Mouse (Mus musculus): ENCODE data around the gene Churc1. TPM values are rescaled to one million over a fixed set of nuclear protein-coding genes. Genes with fewer than 3 reads are reported as not detected.

The Churc1 gene
- polyA plus RNA-seq, 1 experiment, result 105 TPM

DNA sequence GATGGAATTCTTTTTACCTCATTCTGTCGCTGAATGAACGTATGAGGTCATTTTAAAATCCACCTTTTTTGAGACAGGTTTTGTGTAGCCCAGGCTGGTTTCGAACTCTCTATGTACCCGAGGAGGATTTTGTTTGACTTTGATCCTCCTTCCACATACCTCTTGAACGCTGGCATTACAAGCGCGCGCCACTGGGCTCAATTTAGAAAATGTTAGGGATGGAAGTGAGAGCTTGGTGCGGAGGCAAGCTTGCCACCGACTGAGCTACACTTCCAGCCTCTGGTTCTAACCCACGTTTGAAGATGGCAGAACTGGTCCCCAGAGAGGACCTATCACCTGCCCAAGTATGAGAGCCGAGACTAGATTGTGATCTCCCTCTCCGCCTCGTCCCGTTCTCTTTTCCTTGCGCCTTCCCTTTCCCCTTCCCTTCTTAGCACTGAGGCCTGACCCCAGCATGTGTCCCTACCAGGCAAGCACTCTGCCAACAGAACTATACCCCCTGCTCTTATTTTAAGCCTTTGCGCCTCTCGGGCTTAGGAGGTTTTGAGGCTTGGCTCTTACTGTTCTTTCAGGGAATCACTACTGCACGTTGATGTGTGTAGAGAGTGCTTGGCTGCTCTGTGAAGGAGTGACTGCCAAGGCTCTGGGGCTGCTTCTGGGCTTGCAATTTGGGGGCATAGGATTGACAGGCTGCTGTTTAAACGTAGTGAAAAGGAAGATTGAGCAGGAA lies 728 bp downstream of the Churc1 start:
- peak overlapping the region; percentile 98 for H3K27ac ChIP-seq (ENCODE audit: insufficient read depth, low read depth, low read length)
- DNase-seq, result no peak
- no peak for TF ChIP-seq CTCF (conservative IDR thresholded peaks at IDR 0.05; ENCODE audit: insufficient read depth, insufficient read length, low read depth, low read length)
- no peak for TF ChIP-seq POLR2A (IDR thresholded peaks at IDR 0.05; ENCODE audit: low read depth, low read length)

DNA sequence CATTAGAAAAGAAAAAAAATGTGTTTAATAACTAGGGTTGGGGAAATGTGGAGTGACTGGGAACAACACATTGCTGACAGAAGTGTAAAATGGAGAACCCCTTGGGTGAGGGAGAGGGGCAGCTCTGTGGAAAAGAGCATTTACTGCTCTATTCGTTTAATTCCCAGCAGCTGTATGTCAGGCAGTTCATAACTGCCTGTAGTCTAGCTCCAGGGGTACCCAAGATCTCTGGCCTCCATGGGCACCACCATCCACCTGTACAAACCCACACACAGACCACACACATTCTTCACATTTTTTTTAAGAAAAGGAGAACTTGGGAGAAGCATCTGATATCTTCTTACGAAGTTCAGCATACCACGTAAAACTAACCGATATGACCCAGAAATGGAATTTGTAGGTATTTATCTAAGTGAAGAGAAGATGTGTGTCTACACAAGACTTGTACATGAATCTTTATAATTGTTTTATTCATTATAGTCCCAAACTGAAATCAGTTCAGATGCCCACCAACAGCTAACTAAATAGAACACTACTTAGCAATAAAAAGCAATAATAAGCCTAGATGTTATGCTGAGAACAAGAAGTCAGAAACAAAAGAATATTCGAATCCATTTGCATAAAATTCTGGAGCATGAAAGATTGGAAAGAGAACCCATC lies 5.6 kb downstream of the Churc1 start:
- Histone ChIP-seq H3K27ac (ENCODE audit: insufficient read depth, low read depth, low read length) (no peak overlapping the region), H3K27me3 (replicated peaks; ENCODE audit: control insufficient read depth, insufficient read depth, low read length) (no peaks in the 10 kb centered on the region), H3K36me3 (ENCODE audit: control insufficient read depth, insufficient read depth, low read length) (no peaks in the 10 kb centered on the region), H3K4me1 (ENCODE audit: control insufficient read depth, insufficient read depth, low read length) (peaks cover 6% of the 10 kb centered on the region; the same call in 1 of the 2 replicates), H3K4me3 (ENCODE audit: insufficient read depth, low read depth, low read length) (no peak overlapping the region)
- no peak for DNase-seq
- 91% methylated on average over 5 of the region's 5 CpGs for WGBS
- TF ChIP-seq CTCF (conservative IDR thresholded peaks at IDR 0.05; ENCODE audit: insufficient read depth, insufficient read length, low read depth, low read length) (no peak), POLR2A (IDR thresholded peaks at IDR 0.05; ENCODE audit: low read depth, low read length) (no peak)

More for the DNA sequence above, 728 bp downstream of the Churc1 start:
- peaks cover 4% of the 10 kb centered on the region; the same call in 1 of the 2 replicates for H3K4me1 ChIP-seq (ENCODE audit: control insufficient read depth, insufficient read depth, low read length)
- 36% methylated on average over 20 of the region's 20 CpGs for WGBS
- H3K27me3 ChIP-seq (replicated peaks; ENCODE audit: control insufficient read depth, insufficient read depth, low read length), result no peaks in the 10 kb centered on the region
- no peaks in the 10 kb centered on the region for H3K36me3 ChIP-seq (ENCODE audit: control insufficient read depth, insufficient read depth, low read length)
- H3K4me3 ChIP-seq (ENCODE audit: insufficient read depth, low read depth, low read length), result peak overlapping the region; percentile 96

- no peak for DNase-seq
- H3K36me3 ChIP-seq (ENCODE audit: control insufficient read depth, insufficient read depth, low read length), result no peaks in the 10 kb centered on the region
- 93% methylated on average over 5 of the region's 5 CpGs for WGBS
- H3K27ac ChIP-seq (ENCODE audit: insufficient read depth, low read depth, low read length), result no peak overlapping the region
- peaks cover 3% of the 10 kb centered on the region; the same call in 1 of the 2 replicates for H3K4me1 ChIP-seq (ENCODE audit: control insufficient read depth, insufficient read depth, low read length)
- no peak overlapping the region for H3K4me3 ChIP-seq (ENCODE audit: insufficient read depth, low read depth, low read length)
- no peak for TF ChIP-seq CTCF (conservative IDR thresholded peaks at IDR 0.05; ENCODE audit: insufficient read depth, insufficient read length, low read depth, low read length)
- TF ChIP-seq POLR2A (IDR thresholded peaks at IDR 0.05; ENCODE audit: low read depth, low read length), result no peak
- no peaks in the 10 kb centered on the region for H3K27me3 ChIP-seq (replicated peaks; ENCODE audit: control insufficient read depth, insufficient read depth, low read length)
Measured at GRCm38 (mm10) chr12:76771540-76771939, 6.2 kb downstream of the Churc1 start.

- peaks cover 3% of the 10 kb centered on the region; the same call in 1 of the 2 replicates for H3K4me1 ChIP-seq (ENCODE audit: control insufficient read depth, insufficient read depth, low read length)
- WGBS, result 68% methylated on average over 3 of the region's 3 CpGs
Measured at GRCm38 (mm10) chr12:76774652-76775051, 9.3 kb downstream of the Churc1 start.

GRCm38 (mm10) chr12:76775132-76775531 lies 9.8 kb downstream of the Churc1 start:
- no peak for DNase-seq
- WGBS, result 68% methylated on average over 4 of the region's 4 CpGs
- H3K4me1 ChIP-seq (ENCODE audit: control insufficient read depth, insufficient read depth, low read length), result peaks cover 3% of the 10 kb centered on the region; the same call in 1 of the 2 replicates
- H3K36me3 ChIP-seq (ENCODE audit: control insufficient read depth, insufficient read depth, low read length), result no peaks in the 10 kb centered on the region; the same call in 1 of the 2 replicates
- H3K27ac ChIP-seq (ENCODE audit: insufficient read depth, low read depth, low read length), result no peak overlapping the region
- no peaks in the 10 kb centered on the region for H3K27me3 ChIP-seq (replicated peaks; ENCODE audit: control insufficient read depth, insufficient read depth, low read length)
- no peak overlapping the region for H3K4me3 ChIP-seq (ENCODE audit: insufficient read depth, low read depth, low read length)
- no peak for TF ChIP-seq CTCF (conservative IDR thresholded peaks at IDR 0.05; ENCODE audit: insufficient read depth, insufficient read length, low read depth, low read length)

More at GRCm38 (mm10) chr12:76774652-76775051, 9.3 kb downstream of the Churc1 start:
- H3K27ac ChIP-seq (ENCODE audit: insufficient read depth, low read depth, low read length), result no peak overlapping the region
- no peaks in the 10 kb centered on the region for H3K27me3 ChIP-seq (replicated peaks; ENCODE audit: control insufficient read depth, insufficient read depth, low read length)
- H3K4me3 ChIP-seq (ENCODE audit: insufficient read depth, low read depth, low read length), result no peak overlapping the region
- no peak for DNase-seq
- H3K36me3 ChIP-seq (ENCODE audit: control insufficient read depth, insufficient read depth, low read length), result no peaks in the 10 kb centered on the region; the same call in 1 of the 2 replicates
- TF ChIP-seq CTCF (conservative IDR thresholded peaks at IDR 0.05; ENCODE audit: insufficient read depth, insufficient read length, low read depth, low read length), result no peak
- no peak for TF ChIP-seq POLR2A (IDR thresholded peaks at IDR 0.05; ENCODE audit: low read depth, low read length)

DNA sequence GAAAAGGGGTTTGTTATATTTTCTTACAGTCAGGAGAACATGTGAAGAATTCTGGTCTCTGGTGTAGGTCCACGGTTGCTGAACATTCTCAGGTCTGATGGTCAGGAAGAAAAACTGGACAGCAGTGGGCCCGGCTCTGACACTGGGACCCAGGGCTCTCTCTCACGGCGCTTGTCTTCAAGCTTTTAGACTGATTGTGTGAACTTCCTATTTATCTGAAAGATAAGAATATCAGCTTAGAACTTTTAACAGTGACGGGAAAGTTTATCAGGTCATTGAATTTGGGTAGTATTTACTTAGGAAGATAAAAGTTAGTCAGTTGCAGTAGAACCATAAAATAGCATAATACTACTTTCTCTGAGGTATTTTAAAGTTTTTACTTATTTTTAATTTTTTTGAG lies 11.6 kb downstream of the Churc1 start:
- no peak overlapping the region for H3K27ac ChIP-seq (ENCODE audit: insufficient read depth, low read depth, low read length)
- 94% methylated on average over 5 of the region's 5 CpGs for WGBS
- no peak for DNase-seq
- H3K4me1 ChIP-seq (ENCODE audit: control insufficient read depth, insufficient read depth, low read length), result peaks cover 3% of the 10 kb centered on the region; the same call in 1 of the 2 replicates
- peaks cover 2% of the 10 kb centered on the region for H3K36me3 ChIP-seq (ENCODE audit: control insufficient read depth, insufficient read depth, low read length)
- H3K4me3 ChIP-seq (ENCODE audit: insufficient read depth, low read depth, low read length), result no peak overlapping the region
- TF ChIP-seq CTCF (conservative IDR thresholded peaks at IDR 0.05; ENCODE audit: insufficient read depth, insufficient read length, low read depth, low read length), result no peak
- TF ChIP-seq POLR2A (IDR thresholded peaks at IDR 0.05; ENCODE audit: low read depth, low read length), result no peak
- no peaks in the 10 kb centered on the region for H3K27me3 ChIP-seq (replicated peaks; ENCODE audit: control insufficient read depth, insufficient read depth, low read length)

DNA sequence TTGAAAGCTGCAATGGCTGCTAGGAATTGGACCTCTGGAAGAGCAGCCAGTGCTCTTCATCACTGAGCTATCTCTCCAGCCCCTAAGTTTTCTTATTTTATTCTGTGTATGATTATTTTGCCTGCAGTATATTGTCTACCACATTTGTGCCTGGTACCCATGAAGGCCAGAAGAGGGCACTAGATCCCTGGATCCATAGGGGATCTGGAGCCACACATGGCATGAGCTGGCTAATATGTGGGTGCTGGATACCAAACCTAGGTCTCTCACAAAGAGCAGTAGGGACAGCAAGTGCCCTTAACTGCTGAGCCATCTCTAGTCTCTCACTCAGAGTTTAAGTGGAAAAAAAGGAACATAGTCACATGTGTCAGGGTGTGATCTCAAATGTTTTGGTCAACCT lies 12.5 kb downstream of the Churc1 start:
- Histone ChIP-seq H3K27me3 (replicated peaks; ENCODE audit: control insufficient read depth, insufficient read depth, low read length) (no peaks in the 10 kb centered on the region), H3K4me1 (ENCODE audit: control insufficient read depth, insufficient read depth, low read length) (peaks cover 3% of the 10 kb centered on the region; the same call in 1 of the 2 replicates), H3K27ac (ENCODE audit: insufficient read depth, low read depth, low read length) (no peak overlapping the region), H3K4me3 (ENCODE audit: insufficient read depth, low read depth, low read length) (no peak overlapping the region), H3K36me3 (ENCODE audit: control insufficient read depth, insufficient read depth, low read length) (peaks cover 2% of the 10 kb centered on the region)
- DNase-seq, result no peak
- TF ChIP-seq CTCF (conservative IDR thresholded peaks at IDR 0.05; ENCODE audit: insufficient read depth, insufficient read length, low read depth, low read length) (peak; percentile 28; the same call in 1 of the 2 replicates), POLR2A (IDR thresholded peaks at IDR 0.05; ENCODE audit: low read depth, low read length) (no peak)

Data from kidney, adult 2 months (tissue).